Mouse (Mus musculus): ENCODE results near the gene Rere. TPM values are rescaled to one million over a fixed set of nuclear protein-coding genes. Genes with fewer than 3 reads are reported as not detected.
"Not testable (repeated sequence)": the region's sequence is repeated elsewhere in the genome, so short reads cannot be mapped to it uniquely, and the experiment has no call there.

The Rere gene
- total RNA-seq, 2 experiments from 2014 or later: 39.6 to 46.7 TPM

DNA sequence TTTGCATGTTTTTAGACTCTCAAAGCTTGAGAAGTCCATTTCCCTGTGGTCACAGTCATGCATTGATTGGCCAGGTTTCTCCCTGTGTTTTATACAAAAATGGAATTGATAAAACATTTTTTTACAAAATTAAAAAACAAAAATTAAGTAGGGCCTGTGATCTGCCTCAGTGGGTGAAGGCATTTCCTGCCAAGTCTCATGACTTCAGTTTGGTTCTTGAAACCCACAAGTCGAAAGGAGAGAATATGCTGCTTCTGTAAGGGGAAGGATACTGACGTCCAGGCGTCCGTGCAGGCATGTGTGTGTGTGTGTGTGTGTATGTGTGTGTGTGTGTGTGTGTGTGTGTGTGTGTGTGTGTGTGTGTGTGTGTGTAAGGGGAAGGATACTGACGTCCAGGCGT is 231.9 kb downstream of the Rere start:
- not testable (repeated sequence) for DNase-seq

DNA sequence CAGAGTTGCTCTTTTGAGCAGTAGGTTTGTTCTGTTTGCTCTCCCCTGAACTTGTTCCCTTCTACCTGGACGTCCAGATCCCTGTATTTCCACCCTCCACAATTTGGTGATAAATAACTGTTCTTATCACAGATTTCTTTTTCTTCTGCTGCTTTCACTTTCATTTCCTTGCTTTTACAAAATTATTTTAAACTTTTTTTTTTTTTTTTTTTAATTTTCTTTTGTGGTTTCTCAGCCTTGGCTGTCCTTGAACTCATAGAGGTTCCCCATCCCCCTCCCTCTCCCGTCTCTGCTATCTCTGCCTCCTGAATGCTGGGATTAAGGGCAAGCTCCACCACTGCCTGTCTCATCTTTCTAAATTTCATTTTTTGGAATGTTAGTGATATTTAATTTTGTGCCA is 234.8 kb downstream of the Rere start:
- no peak for DNase-seq

DNA sequence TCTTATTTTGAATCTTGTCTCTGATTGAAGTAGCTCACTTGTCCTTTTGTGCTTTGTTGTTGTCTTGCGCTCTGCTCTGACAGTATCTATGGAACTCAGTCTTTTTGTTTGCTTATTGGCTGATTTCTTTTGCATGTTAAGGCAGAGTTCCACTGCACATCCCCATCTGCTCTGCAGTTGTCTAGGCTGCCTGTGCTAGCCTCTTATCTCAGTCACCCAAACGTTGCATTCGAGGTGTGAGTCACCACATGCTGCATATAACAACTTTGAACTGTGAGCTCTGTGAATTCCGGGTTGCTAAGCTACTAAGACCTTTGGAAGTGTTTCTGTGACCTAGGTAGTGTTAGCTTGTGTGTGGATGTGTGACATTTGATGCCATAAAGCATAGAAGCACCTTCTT is 235.9 kb downstream of the Rere start:
- no peak for DNase-seq

DNA sequence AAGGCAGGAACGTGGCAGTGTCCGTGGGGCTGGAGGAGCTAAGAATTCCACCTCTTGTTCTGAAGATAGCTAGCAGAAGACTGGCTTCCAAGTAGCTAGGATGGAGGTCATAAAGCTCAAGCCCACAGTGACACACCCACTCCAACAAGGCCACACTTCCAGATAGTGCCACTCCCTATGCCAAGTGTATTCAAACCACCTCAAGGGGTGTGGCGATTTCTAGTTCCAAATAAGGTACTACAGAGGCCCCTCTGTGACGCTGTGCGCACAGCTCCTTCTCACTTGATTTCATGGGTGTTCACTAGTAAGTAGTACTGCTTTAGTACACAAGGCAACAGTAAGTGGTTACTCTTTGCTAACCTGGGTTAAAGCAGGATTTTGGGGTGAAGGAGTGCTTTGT is 237.4 kb downstream of the Rere start:
- DNase-seq: no peak

DNA sequence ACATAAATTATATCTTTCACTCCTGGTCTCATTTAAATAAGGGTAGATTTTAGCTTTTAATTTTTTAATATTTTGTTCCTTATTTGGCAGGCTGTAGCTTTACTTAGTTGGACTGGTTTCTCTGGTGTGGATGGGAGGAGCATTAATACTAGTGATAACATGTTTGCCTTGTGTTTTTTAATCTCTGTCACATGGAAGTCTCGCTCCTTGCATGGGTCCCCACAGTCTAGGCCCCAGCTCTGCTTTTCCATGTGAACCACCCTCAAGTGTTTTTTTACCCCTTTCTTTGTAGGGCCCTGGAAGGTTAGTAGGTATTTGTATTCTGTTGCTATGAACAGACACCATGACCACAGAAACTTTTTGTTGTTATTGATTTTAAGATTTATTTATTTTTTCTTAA is 238.6 kb downstream of the Rere start:
- no peak for DNase-seq

DNA sequence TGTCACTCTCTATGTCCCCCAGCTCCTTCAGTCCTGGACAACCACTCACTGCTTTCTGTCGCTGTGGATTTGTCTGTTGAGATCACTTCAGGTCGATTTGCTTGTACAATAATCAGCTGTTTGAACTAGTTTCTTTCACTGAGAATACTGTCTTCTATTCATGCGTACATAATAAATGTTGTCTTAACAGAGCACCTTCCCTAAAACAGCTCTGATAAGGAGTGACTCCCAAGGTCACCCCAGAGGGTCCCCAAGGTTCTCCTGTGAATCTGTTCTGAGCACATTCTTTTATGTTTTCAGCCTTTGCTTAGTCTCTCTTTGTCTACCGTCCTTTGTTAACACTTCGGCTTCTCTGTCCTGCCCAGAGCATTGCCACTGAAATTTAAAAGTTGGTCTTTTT is 241.0 kb downstream of the Rere start:
- no peak for DNase-seq

DNA sequence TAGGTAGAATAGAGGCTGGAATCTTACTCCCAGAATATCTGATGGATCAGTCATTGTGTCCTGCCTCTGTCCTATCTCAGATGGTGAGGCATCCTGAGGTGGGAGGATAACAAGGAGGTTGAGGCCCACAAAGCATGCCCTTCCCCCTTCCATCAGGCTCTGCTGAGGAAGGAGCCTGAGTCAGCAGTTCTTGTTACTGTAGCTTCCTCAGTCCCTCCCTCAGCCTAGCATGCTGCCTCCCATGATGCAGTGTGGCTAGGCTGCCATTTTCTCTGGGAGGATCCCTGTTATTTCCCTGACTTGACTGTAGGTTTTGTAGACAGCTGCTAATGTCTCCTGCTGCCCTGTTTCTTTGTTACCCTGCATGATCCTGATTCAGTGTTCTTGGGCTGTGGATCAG is 241.9 kb downstream of the Rere start:
- no peak for DNase-seq

DNA sequence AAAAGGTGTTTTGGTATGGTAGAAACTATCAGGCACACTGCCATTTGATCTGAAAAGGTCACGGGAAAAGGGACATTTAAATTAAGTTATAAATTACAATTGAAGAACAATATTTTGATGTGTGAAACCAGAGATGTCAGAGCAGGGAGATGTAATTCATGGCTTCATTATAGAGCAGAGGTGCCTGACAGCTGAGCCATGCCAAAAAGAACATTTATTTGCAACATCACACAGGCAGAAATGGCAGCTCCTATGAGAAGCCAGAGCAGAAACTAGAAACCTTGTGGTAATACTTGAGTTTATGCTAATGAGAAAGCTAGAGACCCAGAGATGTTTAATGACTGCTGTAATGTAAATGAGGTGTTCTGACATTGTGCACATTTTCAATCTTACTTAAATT is 244.8 kb downstream of the Rere start:
- DNase-seq: no peak

DNA sequence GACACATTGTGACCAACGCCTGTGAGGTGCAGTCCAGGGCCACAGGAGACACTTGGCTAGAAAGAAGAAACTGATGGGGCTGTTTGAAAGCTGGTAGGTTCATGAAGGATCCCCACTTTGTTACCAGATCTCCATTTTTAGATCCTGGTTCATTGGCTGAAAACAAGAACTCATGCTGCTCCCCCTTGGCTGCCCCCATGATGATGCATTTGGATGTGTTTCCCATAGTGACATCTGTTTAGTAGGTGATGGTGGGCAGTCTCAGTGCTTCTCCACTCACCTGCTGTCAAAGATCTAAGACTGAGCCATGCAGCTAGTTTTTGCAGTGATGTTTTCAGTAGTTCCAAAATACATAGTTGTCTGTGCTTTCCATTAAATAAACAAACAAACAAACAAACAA is 247.0 kb downstream of the Rere start:
- DNase-seq: no peak

DNA sequence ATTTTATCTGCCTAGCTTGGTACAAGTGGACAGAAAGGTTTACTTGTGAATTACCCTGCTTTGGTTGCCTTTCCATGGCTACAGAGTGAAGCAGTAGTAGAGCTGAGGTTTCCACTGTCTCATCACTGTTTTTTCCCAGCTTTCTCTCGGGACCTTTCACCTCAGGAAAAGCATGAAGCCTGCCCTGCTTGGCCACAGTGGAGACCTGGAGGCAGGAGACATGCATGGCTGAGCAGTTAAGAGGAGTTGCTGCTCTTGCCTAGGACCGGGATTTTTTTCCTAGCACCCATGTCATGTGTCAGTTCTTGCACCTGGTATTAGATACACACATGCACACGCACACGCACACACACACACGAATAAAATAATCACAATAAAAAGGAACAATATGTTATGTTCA is 247.4 kb downstream of the Rere start:
- DNase-seq: no peak

DNA sequence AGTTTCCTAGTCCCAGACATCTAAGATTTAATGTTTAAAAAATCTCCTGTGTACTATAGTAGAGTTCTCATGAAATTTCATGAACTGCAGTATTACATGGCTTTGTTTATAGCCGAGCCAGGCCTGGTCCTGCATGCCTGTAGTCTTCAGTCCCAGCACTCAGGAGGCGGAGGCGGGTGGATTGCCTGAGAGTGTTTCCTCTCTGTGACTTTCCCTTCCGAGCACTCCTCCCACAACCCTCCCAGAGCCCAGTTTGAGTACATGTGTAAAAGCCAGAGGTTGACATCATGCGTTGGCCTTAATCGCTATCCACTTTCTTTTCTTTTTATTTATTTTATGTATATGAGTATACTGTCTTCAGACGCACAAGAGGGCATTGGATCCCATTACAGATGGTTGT is 250.4 kb downstream of the Rere start:
- no peak for DNase-seq

DNA sequence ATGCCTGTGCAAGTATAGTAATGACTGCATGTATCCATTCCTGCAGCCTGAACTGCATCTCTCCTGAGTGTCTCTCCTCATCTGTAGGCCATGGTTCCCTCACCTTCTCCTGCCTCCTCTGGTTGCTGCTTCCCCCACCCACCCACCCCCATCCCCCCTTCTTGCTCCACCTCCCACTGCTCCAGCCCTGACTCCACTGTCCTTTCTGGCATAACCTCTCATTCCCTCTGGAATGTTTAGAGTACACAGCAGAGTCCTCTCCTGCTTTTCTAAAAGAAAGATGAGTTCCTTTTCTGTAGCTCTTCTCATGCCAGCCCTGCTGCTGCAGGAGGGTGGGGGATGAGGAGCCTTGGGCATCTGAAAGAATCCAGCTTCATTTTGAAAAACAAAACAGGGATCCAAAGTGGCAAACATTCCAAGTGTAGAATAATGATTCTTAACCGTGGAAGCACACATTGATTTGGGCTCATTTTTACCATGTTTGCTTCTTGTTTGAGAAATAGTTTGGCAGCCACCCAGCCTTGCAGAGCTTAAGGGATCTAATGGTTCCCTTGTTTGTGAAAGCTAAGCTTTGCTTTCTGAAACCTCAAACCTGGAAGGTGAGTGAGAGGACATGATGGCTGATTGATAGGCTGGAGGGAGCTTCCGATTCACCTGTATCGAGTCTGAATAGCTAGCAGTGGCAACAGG is 255.5 kb downstream of the Rere start:
- DNase-seq: peak in 1 of 2 experiments; percentile 37

DNA sequence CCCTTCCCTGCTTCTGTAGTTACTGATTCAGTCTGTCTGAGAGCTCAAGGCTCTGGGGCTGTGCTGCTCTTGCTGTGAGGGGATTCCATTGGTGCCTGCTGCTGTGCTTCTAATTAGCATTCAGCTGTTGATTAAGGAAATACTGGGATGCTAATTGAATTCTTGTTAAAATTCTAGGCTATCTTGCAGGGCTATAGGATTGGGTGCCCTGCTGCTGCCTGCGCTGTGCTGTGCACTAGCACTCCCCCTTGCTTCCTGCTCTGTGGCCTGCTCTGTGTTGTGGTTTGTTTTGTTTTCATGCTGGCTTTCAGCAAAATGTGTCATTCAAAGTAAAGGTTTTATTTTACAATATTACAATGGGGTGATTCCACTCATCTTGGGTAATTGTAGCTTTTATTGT is 258.4 kb downstream of the Rere start:
- no peak for DNase-seq

DNA sequence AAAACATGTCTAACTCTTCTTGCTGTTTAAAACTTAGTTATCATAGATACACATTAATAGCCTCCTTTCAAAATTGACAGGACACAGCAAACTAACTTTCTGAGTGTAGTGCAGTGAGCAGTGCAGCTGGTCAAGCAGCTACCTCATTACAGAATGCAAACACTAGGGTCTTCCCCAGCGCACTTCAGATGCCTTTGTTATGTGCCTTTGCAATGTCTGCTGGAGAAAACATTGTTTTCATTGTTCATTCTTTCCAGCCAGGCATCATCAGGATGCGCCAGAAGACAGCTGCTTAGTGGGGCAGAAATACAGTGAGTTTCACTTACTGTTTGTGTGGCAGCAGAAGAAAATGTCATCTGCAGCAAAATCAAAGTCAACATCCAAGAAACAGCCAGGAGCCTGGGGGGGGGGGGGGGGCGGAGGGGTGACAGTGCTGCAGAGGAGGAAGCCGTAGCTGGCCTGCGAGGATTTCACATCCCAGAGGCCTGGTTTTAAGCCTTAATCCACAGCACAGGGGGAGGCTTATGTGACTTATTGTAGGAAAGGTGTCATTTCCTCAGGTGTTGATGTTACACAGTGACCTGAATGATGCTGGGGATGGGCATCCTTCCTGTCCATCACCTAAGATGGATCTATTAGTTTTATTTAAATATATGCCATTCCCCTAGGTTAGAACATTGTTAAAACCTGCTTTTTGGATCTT is 259.1 kb downstream of the Rere start:
- DNase-seq: no peak

DNA sequence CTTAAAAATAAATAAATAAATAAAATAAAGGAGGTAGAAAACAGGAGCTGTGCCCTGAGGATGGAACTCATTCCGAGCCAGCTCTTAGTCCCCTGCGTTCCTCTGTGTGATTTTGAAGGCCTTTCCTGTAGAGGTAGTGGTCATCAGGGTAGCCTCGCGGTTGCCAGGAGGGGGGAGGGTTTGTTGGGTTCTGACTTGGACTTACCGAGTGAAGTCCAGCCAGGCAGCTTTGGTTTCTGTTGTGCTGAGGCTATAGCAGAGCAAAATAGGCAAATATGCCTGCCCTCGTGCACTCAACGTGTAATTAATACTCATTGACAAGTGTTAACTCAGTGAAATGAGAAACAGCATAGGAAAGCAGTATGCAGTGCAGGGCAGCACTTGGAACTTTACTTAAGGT is 262.8 kb downstream of the Rere start:
- no peak for DNase-seq

DNA sequence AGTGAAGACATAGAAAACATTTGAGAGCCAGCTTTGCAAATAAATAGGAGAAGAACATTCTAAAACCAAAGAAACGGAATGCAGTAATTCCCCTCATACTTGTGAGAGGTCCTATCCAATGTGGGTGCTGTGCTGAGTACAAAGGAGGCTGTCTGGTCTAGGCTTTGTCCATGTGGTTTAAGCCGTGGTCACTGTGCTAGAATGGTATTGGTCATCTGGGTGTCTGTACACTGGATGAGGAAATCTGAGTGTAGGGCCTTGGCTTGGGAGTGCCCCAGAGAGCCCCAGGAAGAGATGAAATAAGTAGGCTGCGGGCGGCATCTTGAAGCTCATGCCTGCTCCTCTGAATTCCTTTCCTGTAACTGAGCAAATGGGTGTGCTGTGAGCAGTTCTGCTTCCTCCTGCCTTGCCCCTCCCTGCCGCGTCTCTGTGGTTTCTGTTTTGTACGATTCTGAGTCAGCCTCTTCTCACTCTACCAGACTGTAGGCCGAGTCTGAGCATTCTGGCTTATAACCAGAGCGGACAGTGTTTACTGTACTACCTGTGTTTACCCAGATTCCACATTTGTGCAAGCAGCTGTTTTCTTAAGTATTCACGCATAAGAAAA is 263.3 kb downstream of the Rere start:
- DNase-seq: peak; percentile 70 to 82

DNA sequence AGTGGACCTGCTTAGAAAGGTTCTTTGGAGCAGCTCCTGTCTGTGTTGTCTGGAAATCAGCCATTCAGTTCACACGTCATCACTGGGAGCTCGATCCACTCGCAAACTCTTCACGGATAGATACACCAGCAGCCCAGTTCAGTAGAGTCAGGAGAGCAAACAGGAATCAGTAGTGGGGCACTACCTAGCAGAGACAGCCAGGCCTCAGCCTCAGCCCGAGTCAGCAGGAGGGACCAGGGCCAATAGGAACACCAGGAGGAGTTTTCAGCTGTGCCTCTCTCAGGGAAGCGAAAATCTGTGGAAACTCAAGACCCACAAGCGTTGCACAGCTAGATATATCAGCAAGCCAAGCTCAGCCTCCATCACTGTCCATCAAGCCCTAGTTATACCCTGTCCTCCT is 264.3 kb downstream of the Rere start:
- DNase-seq: no peak

DNA sequence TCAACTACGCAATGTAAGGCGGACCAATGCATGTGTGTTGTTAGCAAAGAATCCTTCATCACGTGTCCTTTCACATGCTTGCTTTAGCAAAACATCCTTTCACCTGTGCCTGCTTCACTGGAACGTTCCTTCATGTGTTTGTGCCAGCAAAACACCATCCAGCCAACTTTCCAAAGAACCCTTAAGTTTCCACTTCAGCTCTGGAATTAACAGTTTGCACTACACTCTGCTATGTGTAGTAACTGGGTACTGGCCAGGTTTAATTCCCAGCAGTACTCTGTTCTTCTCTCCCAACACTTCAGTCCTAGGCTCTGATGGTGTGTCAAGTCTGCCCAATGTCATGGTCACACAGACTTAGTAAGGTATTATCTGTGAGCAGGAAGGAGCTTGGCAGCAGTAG is 264.9 kb downstream of the Rere start:
- not testable (repeated sequence) for DNase-seq

DNA sequence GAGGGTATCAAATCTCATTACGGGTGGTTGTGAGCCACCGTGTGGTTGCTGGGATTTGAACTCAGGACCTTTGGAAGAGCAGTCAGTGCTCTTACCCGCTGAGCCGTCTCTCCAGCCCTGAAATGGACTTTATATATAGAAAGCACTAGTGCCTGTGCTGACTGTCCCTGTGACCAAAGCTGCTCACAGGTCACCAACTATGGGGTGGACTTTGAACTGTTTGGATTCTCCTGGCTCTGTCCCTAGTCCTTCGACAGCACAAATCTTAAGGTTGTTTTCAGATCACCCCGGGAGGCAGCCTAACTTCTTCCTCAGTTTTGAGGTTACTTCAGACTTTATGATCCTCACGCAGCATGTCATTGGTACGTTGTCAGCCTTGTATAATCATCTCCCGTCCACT is 267.9 kb downstream of the Rere start:
- no peak for DNase-seq

DNA sequence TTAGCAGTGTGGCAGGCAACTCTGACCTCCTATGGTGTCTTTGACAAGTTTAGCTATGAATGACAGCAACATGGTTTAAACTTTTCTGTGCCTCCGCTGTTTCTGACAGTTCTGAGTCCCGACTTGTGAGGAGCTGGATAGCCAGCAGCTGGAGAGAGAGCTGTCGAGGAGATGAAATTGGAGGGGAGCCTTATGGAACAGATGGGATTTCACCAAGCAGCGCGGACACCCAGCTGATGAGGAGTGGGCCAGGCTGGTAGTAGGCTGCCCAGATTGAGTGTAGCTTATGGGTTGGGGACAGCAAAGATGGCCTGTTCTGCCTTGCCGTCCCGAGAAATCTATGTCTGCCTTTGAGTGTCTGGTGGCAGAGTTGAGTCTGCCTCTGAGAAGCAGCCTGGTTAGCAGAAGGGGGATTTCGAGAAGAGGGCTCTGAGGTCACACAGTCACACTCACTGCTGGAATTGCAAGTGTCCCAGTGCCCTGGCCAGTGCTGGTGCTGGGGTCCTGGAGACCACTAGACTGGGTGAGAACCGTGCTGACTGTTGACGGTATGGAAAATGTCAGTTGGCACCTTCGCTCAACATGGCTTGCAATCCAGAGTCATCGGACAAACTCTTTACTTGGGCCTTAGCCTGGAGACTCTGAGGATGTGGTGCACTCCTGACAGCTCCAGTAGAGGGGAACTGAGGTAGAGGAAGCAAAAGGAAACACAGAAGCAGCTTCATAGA is 268.7 kb downstream of the Rere start:
- no peak for DNase-seq

DNA sequence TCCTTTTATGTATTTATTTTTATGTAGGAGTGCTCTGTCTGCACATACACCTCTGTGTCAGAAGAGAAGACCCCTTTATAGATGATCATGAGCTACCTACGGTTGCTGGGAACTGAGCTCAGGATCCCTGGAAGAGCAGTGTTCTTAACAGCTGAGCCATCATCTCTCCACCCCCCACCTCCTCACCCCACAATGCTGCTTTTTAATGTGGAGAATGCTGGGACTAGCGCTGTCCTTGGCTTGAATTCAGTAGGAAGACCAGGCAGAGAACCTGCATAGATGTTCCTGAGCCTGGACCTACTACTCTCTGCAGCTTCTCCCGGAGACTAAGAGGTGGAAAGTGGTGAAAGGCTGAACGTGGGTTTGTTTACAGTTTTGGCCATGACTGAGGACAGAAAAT is 269.9 kb downstream of the Rere start:
- DNase-seq: no peak

DNA sequence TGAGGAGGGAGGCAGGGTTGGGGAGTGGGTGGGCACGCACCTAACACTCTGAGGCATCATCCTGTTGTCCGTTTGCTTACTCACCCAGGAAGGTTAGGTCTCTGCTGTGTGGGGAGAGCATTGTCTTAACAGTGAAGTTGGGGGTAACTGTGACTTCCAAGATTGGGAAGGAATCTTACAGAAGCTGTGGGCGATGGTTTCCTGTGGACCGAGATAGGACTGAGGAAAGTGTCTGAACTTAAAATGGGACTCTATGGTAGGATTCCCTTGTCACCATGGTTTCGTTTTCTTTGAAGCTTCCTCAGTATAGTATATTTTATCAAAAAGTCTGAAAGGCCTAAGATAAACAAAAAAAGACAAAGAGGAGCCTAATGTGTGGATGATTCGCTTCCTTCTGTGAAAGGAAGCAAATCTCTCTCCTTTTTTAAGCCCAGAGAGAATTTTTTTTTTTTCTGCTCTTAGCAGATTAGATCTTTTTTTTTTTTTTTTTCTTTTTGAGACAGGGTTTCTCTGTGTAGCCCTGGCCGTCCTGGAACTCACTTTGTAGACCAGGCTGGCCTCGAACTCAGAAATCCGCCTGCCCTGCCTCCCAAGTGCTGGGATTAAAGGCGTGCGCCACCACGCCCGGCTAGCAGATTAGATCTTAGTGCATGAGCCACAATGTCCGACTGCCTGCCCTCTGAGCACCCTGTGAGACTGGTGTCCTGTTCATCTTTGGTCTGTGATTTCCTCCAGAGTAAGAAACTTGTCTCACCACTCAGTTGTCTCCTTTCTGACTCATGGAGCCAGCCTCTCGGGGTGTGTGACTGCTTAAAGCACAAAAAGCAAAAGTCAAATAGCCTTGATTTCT is 271.5 kb downstream of the Rere start:
- no peak for DNase-seq
